Mouse (Mus musculus): ENCODE data around the gene Irgm2. TPM values are rescaled to one million over a fixed set of nuclear protein-coding genes. Genes with fewer than 3 reads are reported as not detected.
A peak's percentile ranks its signal among the peaks of the same experiment; 100 is the strongest.
"Not testable (repeated sequence)": the region's sequence is repeated elsewhere in the genome, so short reads cannot be mapped to it uniquely, and the experiment has no call there.

Gene Irgm2
- total RNA-seq, 2 experiments from 2014 or later, result 3.9 to 5.8 TPM

DNA sequence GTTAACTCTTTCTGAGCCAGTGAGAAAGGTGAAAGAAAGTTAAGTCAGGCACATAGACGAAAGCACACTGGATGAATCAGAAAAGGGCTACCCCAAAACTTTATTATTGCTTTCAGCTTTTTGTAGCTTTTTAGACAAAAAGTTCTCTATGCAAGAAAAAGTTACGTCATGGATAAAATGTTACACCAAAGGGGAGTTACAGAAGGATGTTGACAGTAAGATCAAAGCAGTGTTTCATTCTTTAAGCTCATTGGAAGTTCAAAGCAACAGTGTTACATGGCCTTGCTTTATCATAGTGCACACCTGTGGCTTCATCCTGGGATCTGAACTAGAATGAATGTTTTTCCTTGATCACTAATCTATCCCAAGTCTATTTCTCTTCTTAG is 12.3 kb downstream of the Irgm2 start:
- no peak for ATAC-seq (replicated peaks; ENCODE audit: poor library complexity)

DNA sequence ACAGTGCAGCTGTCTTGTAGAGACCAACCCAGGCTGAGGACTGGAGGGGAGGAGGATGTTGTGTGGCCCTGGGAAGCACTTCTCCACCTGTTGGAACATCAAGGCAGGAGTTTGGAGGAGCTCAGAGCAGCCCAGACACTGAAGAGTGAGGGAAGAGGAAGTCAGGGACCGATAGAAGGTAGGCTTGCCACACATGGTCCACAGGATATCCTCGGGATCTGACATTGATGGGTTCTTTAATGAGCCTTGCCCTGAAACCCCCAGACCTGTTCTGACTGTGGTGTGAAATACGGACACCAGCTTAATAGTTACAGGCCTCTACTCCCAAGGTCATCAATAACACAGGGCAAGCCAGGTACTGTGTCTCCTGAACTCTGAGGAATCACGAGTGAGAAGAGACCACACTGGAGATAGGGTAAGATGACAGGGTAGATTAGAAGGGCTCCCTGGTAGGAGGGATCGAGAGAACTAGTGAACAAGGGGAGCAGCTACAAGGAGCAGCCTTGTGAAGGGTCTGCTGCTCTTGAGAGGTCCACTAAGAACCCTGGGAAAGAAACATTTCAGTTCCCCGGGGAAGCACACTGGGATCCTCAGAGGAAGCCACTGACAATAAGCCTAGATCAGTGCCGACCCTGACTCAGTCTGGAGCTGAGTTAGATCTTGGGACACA is 14.4 kb downstream of the Irgm2 start:
- no peak; the same call in 1 of the 2 replicates for ATAC-seq (replicated peaks; ENCODE audit: poor library complexity)

GRCm38 (mm10) chr11:58214391-58215048 is 15.1 kb downstream of the Irgm2 start:
- ATAC-seq (replicated peaks; ENCODE audit: poor library complexity), result peak; percentile 90

DNA sequence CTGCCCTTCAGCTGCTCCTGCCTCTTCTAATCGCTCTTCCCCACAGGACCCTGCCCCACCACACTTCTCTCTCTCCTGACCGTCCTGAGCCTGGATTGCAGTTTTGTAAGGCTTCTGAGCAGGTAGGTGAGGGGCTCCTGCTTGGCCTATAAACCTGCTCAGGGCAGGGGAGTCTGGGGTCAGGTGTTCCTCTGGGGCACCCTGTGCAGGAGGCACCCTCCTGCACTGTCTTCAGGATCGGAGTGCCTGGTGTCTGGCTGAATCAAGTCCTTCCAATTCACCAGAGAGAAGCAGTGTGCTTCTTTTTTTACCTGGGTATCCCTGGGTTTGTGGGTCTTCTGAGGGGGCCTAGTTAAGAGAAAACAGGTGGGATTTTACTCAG is 15.6 kb downstream of the Irgm2 start:
- ATAC-seq (replicated peaks; ENCODE audit: poor library complexity), result not testable (repeated sequence)

- no peak for ATAC-seq (replicated peaks; ENCODE audit: poor library complexity)
Observed at GRCm38 (mm10) chr11:58215814-58216213, 16.4 kb downstream of the Irgm2 start.

DNA sequence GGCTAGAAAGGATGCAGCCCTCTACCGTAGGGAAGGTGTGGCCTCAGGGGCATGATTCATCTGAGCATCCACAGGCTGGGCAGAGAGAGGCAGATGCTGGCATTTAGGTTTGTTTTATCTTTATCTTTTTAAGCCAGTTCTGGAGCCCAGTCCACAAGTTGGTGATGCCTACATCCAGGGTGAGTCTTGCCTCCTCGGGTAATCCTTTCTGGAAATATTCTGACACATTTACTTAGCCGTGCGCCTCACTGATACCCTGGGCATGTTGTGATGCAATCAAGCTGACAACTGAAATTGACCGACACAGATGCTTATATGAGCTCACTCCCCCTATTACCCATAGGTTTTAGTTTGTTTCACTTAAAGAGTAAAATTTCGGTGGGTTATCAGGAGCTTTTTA is 17.4 kb downstream of the Irgm2 start:
- ATAC-seq (replicated peaks; ENCODE audit: poor library complexity), result no peak

DNA sequence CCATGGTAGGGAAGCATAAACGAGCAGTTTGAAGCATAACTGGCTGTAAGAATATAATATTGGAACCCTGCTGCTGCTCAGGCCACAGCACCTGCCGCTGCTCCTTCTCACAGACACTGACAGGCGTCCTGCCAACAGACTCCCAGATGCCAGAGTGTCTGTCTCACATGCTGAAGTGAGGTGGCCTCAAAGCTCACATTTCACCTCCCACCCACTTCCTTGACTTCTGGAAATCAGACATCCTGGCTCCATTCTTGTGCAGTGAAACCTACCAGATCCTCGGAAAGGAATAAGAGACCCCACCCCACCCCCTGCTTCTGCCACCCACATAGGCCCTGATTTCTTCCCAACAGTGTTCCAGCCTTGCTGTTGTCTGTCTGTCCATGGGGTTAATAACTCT is 24.3 kb downstream of the Irgm2 start:
- no peak for ATAC-seq (replicated peaks; ENCODE audit: poor library complexity)

GRCm38 (mm10) chr11:58224313-58224712 is 24.9 kb downstream of the Irgm2 start:
- ATAC-seq (replicated peaks; ENCODE audit: poor library complexity), result peak; percentile 74

DNA sequence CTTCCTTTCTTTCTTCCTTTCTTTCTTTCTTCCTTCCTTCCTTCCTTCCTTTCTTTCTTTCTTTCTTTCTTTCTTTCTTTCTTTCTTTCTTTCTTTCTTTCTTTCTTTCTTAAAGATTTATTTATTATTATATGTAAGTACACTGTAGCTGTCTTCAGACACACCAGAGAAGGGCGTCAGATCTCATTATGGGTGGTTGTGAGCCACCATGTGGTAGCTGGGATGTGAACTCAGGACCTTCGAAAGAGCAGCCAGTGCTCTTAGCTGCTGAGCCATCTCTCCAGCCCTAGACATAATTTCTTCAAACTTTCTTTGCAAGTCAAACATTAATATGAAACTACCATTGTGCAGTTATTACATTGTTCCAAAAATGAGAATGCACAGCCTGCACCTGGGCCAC is 25.5 kb downstream of the Irgm2 start:
- ATAC-seq (replicated peaks; ENCODE audit: poor library complexity), result not testable (repeated sequence)

- peak; percentile 95 for ATAC-seq (replicated peaks; ENCODE audit: poor library complexity)
Observed at GRCm38 (mm10) chr11:58225655-58226054, 26.2 kb downstream of the Irgm2 start.

GRCm38 (mm10) chr11:58226425-58226824 is 27.0 kb downstream of the Irgm2 start:
- no peak for ATAC-seq (replicated peaks; ENCODE audit: poor library complexity)

DNA sequence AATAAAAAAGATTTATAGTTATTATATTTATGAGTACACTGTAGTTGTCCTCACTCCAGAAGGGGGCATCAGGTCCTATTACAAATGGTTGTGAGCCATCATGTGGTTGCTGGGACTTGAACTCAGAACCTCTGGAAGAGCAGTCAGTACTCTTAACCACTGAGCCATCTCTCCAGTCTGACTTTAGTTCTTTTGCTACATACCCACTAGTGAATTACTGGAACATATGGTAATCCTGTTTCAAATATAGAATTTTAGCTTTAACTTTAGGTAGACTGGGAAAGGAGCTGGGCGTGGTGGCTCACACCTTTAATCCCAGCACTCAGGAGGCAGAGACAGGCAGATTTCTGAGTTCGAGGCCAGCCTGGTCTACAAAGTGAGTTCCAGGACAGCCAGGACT is 28.6 kb downstream of the Irgm2 start:
- not testable (repeated sequence) for ATAC-seq (replicated peaks; ENCODE audit: poor library complexity)

DNA sequence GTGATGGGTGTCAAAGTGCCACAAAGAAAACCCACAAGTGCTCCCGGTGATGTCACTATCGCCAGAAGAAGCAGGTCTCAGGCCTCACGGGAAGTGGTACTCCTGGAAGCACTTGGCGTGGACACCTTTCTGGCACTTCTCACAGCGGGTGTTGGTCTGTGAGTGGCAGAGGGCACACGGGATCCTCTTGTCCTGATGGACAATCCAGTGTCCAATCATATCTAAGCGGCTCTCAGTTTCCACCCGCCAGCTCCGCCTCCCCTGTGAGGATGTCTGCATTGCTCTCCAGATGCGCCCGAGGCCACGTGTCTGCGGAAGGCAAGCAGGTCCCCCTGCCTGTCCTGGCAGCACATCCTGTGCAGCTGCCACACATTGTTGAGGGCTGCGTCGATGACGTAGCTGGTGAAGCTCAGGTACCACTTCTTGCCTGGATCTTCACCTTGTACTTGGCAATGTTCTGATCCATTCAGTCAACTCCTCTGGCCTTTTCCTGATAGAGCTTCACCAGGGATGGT is 31.0 kb downstream of the Irgm2 start:
- no peak for ATAC-seq (replicated peaks; ENCODE audit: poor library complexity)

- no peak for ATAC-seq (replicated peaks; ENCODE audit: poor library complexity)
Observed at GRCm38 (mm10) chr11:58231156-58231555, 31.7 kb downstream of the Irgm2 start.

GRCm38 (mm10) chr11:58234551-58234950 is 35.1 kb downstream of the Irgm2 start:
- not testable (repeated sequence) for ATAC-seq (replicated peaks; ENCODE audit: poor library complexity)

GRCm38 (mm10) chr11:58235152-58235551 is 35.7 kb downstream of the Irgm2 start:
- ATAC-seq (replicated peaks; ENCODE audit: poor library complexity), result peak; percentile 81

DNA sequence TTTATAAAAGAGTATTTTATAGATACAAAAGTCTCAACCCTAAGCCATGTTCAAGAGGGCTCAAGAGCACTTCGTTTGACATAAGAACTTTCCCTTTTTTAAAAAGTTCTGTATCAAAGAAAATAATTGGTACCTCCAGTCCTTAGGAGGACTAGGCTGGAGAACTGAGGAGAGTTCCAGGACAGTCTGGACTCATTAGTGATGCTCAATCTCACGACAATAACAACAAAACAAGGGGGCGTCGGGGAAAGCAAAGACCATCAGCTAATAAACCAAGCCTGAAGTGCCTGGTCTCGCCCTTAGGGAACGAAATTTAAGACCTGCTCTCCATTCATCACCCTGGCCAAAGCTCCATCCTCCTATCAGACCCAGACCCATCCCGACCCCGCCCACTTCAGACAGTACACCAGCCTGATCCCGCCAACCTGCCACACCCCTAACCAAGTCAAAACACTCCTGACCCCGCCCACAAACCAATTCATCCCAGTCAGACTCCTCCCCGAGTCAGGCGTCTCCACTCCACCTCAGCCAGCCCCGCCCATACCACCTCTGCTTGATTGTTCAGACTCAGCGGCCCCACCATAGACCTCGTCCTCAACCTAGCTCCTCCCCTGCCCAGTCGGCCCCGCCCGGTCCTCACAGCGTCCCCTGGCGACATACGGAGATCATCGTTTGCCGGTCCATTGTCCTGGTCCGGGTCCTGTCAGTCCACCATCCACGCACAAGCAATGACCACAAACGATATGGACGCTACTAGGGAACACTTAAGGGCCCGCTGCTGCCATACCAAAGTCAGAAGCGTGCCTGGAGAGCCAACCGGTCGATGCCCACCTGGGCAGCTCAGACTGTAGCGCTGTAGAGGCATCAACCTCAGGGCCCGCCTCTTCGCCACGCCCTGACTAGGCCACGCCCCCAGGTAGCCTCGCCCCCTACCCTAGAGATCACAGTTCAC is 39.7 kb downstream of the Irgm2 start:
- ATAC-seq (replicated peaks; ENCODE audit: poor library complexity), result peak; percentile 96

DNA sequence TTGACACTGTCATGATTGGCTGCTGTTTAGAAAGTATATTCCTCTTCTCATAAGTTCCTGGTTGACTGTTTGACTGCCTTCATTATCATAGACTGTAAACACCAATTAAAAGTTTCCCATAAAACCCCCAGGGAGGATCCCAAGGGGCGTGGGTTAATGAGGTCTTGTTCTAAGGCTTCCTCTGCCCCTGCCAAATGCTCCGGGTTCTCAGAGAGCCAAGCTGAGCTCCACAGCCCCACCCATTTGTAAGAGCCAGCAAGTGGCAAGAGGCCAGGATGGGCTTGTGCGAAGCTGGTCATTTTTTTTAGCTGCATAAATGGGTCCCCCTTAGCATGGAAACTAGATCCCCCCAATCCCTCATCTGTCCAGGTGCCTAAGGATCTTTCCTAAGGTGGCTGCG is 47.9 kb downstream of the Irgm2 start:
- ATAC-seq (replicated peaks; ENCODE audit: poor library complexity), result no peak

DNA sequence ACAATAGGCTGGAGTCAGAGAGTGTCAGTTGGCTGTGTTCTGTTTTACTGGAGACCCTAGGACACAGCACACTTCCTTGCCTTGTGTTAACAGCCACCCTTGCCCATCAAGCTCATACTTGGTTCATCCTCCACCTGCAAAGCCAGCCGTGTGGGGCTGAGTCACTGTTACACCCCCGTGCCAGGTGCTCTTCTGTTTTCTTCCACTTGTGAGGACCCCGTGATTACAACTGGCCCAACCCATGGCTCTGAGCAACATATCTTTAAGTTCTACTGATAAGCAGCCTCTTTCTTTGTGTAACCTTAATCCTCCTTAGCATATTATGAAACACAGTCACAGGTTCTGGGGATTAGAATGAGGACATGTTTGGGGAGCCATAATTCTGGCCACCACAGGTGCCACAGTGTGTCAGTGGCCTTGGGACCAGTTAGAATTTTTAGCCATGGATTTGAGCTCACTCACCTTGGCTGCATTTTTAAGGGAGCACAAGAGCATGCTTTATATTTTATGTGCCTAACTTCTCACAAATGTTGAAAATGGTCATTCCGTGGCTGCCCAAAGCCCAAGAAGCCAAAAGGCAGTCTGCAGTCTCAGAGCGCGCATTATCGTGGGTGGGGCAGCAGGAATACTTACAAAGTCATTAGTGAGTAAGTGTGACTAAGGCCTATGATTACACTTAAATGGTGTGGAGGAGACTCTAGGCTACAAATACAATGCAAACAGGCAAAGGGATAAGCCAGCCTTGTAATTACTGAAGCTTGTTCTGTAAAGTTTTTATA is 50.0 kb downstream of the Irgm2 start:
- ATAC-seq (replicated peaks; ENCODE audit: poor library complexity), result no peak

DNA sequence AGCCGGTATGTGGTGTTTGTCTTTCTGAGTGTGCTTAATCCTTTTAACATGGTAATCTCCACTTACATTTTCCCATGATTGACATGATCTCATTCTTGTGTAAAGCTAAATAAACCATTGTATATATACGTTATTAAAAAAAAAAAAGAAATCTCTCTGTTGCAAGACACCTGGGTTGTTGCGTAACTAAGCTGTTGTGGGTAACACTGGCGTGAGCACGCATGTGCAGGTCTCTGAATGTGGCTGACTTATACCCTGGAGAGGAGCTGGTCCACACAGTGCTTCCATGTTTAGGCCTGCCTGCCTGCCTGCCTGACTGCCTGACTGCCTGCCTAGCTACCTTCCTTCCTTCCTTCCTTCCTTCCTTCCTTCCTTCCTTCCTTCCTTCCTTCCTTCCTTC is 51.1 kb downstream of the Irgm2 start:
- ATAC-seq (replicated peaks; ENCODE audit: poor library complexity), result peak; percentile 80

- ATAC-seq (replicated peaks; ENCODE audit: poor library complexity), result no peak
Observed at GRCm38 (mm10) chr11:58254411-58254810, 55.0 kb downstream of the Irgm2 start.

Measured in megakaryocyte progenitor cell, adult 5-6 weeks (primary cell).